Mouse (Mus musculus) 3T3-L1 (cell line): ENCODE results near the gene Zfp992.
"Not testable (repeated sequence)": the region's sequence is repeated elsewhere in the genome, so short reads cannot be mapped to it uniquely, and the experiment has no call there.

Source experiments
- DNase-seq: peaks from one replicate; pipeline ENCODE4 v3.0.0-alpha.2; 2015; ENCODE audit warnings: low read depth, low spot score

The Zfp992 gene

DNA sequence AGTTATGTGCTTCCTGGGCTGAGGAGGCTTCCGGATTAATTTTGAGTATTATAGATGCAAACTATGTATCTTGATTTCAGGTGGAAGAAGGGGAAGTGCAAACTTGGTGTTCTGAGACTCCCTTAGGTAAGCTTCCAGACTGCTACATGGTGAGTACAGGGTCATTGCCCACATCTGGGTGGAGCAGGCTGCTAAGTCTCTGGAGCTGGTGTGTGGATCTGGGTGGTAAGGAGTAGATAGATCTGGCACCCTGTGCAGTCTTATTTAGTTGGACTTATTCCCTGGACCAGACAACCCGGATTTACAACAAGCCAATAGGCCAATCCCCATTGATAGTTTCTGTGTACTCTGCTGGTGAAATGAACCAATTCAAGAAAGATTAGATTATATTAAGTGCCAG lies at the start of gene Zfp992:
Gene Zfp992, plus strand, starts transcription at position 74 of the 400 bp plus-strand sequence.
- DNase-seq = not testable (repeated sequence)

DNA sequence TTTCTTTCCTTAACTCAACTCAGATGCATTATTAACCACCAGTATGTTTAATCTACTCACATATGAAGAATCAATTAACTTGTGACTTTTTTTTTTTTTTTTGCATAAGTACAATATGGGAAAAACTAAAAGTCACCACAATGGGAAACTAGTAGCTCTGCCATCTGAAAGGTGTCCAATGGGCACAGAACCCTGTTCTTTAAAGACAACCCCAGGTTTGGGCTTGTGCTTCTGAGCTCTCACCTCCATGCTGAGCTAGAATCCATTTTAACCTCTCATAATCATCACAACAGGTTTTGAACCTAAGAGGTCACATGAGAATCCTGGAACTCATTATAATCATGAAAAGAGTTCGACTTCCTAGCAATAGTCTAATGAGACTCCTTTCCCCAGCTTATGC lies 19.4 kb upstream of the Zfp992 start:
- not testable (repeated sequence) for DNase-seq

DNA sequence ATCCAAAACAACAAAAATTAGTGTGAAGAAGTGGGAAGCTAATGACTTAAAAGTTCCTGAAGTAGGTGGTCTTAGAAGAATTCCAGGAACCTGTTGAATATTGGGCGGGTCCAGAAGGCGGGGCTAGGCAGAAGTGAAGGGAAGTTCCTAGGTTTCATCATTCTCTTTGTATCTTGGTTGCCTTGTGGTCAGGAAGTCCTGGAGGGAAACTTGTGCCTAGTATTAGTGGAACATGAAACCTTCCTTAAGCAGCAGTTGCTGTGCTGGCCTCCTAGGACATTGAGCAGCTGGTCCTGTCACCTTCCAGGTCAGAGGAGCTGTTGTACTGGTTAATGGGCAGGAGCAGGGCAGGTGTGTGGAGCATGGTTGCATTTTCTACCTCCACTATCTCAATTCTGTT lies 17.9 kb upstream of the Zfp992 start:
- not testable (repeated sequence) for DNase-seq

DNA sequence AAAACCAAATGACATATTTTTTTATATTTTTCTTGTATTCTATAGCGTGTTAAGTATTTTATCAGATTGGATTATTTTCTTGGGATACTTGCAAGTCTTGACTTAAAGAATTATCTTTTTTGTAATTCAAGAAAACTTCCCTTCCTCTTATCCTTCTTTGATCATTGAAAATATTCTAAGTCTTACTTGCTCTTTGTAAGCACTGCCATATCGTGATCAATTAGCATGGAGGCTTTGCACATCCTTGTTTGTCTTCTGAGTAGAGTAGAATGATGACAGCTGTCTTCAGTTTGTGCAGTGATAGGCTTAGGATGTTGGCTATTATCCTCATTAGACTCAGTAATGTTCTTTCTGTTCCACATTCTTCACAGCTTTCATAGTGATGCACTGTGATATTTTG lies 13.3 kb upstream of the Zfp992 start:
- not testable (repeated sequence) for DNase-seq

DNA sequence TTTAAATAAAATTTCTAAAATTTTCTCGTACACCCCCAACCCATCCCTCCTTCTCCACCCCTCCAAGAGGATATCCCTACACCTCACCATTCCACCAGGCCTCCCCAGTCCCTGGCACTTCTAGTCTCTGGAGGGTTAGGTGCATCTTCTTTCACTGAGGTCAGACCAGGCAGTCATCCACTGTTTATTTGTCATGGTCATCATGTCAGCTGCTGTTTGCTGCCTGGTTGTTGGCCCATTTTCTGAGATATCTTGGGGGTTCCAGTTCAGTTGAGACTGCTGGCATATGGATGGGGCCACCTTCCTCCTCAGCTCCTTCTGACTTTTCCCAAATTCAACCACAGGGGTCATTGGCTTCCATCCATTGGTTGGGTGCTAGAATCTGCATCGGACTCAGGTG lies 11.6 kb upstream of the Zfp992 start:
- not testable (repeated sequence) for DNase-seq

DNA sequence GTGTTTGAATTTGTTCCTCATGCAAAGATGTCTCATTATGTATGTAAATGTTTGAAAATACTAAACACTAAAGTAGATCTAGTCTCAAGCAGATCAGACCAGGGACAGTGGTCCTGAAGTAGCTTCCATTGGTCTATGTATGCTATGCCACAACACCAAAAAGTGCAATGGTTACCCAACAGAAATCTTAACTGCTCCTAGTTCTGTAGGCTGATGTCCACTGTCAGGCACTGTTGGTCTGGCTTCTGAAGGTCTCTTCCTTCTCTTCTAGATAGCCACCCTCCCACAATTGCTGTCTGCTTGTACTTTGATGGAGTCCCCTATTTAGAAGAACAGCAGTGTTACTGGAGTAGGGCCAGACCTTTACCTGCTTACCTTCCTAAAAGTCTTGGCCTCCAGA lies 4.5 kb upstream of the Zfp992 start:
- not testable (repeated sequence) for DNase-seq

DNA sequence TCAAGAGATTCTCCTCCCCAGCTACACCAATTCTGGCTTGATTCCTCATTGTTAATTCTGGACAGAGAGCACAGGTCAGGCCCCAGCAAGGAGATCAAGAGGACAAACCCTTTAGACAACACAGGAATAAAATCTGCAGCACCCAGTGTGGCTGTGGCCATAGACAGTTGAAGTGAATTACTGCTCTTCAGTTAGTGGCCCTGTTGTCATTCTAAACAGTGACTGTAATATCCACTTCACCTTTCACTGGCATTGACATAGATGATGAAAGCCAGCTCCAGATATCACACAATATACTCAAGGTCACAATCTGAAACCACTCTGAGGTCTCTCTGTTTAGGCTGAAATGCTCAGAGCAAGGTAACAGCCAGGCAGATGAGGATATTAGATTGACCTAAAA lies 3.7 kb upstream of the Zfp992 start:
- DNase-seq = not testable (repeated sequence)

DNA sequence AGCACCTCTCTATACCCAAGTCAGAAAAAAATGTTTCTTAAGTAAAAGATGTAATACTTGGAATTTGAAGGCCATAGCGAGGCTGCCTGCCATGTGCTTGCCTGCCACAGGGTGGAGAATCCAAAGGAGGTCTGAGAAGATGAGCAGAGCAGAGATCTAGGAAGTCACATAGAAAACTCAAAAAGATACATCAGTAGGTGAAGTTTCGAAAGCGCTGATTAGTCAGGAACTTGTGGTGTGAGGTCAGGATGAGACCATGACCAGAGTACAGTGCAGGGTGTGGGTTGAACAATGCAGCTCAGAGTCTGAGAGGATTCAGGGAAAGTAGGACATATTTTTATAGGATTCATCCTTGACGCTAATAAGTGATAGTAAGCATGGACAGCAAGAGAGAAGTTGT lies 2.7 kb upstream of the Zfp992 start:
- not testable (repeated sequence) for DNase-seq

DNA sequence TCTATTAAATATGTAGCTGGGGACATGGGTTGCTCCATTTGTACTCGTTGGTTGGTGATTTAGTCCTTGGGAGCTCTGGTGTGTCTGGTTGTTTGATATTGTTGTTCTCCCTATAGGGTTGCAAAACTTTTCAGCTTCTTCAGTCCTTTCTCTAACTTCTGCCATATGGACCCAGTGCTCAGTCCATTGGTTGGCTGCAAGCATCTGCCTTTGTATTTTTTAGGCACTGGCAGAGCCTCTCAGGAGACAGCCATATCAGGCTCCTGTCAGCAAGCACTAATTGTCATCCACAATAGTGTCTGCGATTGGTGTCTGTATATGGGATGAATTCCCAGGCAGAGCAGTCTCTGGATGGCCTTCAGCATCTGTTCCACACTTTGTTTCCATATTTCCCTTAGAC lies 1.8 kb upstream of the Zfp992 start:
- not testable (repeated sequence) for DNase-seq

DNA sequence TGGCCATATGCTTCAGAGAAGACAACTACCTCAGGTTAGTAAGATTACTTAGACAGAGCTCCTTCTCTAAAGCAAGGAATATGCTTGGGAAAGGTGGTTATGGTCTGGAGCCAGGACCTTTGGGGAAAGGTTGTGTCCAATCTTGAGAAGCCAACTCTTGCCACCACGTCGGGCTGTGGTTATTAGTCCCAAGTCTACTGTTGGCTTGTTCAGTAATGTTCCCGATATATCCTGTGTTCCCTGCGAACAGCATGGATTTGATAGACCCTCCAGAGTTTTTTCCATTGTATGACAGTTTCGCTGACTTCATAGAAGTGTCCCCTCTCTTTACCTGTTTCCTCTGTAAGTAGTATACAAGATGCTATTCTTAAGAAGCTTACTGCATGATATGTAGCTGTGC lies 888 bp downstream of the Zfp992 start:
- not testable (repeated sequence) for DNase-seq

DNA sequence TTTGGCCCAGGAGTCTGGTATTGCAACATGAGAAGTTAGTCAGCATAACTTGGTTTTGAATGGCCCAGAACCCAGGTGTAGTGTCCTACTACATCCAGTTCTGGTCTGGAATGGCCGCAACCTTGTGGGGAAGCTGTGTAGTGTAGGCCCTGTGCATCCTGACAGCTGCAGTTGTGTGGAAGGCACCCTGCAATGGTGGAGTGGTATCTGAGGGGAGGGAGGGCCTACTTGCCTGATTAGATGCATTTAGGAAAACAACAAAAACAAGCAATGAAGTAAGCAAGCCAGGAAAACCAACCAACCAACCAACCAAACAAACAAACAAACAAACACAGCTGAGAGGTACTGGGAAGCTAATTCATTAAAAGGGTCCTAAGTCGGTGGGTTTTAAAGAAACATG lies 3.8 kb downstream of the Zfp992 start:
- DNase-seq = not testable (repeated sequence)

DNA sequence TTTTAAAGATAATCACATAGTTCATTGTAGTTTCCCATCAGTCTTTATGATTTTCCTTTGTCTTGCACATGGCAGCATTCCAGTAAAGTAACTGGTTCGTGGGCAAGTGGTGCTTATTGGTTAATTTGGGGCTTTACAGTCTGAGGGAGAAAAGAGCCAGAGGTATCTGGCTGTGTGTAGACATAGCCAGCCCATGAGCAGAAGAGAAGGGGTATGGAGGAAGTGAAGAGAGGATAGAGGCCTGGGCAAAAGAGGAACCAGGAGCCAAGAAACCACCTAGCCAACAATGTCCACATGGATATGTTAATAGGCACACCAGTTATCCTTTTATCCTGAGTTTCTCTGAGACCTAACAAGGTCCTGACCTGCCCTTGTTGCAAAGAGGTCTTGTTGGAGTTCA lies 5.3 kb downstream of the Zfp992 start:
- DNase-seq = not testable (repeated sequence)

DNA sequence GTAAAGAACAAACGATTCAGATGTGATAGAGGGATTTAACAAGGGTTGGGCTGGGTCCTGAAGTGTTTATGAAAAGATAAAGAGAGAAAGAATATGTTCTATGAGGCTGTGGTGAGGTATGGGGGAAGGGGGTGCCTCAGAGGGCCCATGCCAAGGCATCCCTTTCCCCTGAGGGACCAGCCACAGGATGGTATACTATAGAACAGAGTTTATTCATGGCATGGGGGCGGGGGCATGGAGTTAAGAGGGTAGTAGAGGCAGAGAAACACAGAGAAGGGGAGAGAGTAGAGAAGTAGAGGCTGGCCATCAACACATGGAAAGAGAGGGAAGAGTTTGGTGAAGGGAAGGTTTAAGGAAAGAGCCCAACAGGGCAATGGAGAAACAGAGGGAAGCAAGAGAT lies 6.1 kb downstream of the Zfp992 start:
- DNase-seq = no peak

DNA sequence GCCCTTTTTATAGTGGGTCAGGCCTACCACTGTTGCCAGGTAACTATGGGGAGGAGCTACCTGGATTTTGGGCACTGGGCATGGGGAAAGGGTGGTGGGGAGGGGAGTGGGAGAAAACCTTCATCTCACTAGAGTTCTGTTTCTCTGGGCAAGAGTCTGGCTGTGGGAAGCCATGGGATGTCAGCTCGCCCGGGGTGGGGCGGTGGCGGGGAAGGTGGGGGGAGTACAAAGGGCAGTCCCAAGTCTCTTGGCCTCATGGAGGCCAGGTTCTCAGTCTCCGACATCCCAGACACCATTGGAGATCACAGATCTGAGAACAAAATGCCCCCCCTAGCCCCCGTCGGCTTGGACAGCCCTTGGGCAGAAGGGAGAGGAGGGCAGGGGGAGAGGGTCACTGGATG lies 6.5 kb downstream of the Zfp992 start:
- no peak for DNase-seq

DNA sequence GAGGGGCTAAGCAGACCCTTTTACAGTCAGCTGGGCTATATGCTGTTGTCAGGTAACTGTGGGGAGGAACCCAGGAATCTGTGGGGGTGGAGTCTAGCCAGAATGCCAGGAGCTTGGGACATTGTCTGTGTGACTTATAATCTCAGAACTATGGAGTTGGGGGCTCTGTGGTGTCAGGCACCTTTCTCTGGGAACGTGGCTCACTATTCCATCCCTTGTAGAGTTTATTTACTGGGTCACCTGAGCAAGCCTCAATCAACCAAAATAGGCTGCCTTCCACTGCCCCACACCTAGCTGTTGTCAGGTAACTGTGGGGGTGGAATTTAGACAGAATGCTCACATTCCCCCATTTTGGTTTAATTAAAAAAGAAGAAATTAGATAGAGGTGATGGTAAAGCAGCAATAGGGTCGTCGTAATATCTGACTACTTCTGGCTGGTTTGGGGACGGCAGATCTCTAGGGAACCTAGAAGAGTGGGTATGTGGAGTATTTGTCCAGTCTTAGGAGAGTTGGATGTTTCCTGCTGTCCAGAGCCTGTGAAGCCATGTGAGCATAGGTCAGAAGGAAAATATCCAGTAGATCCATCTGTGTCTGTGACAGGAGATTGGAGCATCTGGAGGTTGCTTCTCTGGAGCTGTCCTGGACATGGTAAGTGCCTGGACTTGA lies 7.4 kb downstream of the Zfp992 start:
- DNase-seq = no peak

DNA sequence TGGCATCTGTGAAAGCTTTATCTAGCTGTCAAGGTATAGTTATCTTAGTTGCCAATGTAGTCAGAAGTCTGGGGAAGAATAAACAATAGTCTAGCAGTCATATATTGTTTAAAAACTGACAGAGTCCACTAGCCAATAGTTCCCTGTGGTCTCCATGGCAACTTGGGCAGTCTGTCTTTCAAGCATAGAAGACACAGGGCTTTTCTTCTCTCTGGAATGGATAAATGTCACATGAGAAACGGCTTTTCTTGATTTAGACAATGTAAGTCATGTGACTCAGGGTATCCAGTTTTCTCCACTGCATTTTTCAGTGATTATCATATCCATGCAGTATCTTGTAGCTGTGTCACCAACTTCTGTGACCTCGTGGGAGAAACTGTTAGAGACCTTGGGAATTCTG lies 8.3 kb downstream of the Zfp992 start:
- peak; percentile 16 for DNase-seq

DNA sequence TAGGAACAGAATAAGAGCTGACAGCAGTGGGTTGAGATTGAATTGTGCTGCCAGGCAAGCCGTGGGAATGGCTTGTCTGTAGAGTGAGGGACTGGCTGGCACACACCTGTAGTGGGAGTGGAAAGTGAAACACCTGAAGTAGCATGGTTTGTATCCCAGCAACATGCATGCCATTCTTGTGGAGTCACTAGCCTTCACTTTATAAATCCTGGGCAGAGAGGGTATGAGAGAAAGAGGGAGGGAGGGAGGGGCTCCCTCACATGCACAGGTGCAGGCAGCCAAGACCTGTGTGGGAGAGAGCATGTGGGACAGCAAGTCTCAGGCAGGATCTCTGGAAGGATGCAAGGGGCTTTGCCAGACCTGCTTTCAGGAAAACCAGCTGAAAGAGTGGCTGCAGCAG lies 8.9 kb downstream of the Zfp992 start:
- no peak for DNase-seq

DNA sequence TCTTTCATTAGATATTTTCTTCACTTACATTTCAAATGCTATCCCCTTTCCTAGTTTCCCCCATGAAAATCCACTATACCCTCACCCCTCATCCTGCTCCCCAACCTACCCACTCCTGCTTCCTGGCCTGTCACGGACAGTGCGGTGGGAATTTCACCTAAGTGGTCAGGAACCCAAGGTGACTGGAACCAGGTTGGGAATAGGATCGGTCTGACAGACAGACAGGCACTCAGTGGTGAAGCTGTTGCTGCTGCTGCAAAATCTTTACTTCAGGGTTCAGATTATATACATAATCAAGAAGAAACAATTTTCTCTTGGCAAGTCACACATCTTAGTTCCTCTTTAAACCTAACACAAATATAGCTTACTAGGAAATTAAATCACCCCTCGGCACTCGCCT lies 11.0 kb downstream of the Zfp992 start:
- not testable (repeated sequence) for DNase-seq

DNA sequence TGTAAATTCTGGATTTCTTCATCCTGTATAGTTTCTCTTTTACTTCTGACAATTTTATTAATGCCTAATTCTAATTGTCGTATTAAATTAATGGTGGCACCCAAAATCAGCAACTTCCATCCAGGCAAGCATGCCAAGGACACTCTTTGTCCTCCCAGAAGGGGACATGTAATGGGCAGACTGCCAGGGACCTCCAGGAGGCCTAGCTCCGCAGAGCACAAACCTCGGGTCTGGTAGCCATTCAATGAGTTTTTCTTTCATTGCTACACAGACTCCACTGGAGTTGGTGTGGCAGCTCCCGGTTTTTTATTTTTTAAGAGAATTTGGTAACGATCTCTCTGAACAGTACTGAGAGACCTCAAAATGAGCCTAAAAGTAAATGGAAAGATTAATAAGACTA lies 11.9 kb downstream of the Zfp992 start:
- not testable (repeated sequence) for DNase-seq

DNA sequence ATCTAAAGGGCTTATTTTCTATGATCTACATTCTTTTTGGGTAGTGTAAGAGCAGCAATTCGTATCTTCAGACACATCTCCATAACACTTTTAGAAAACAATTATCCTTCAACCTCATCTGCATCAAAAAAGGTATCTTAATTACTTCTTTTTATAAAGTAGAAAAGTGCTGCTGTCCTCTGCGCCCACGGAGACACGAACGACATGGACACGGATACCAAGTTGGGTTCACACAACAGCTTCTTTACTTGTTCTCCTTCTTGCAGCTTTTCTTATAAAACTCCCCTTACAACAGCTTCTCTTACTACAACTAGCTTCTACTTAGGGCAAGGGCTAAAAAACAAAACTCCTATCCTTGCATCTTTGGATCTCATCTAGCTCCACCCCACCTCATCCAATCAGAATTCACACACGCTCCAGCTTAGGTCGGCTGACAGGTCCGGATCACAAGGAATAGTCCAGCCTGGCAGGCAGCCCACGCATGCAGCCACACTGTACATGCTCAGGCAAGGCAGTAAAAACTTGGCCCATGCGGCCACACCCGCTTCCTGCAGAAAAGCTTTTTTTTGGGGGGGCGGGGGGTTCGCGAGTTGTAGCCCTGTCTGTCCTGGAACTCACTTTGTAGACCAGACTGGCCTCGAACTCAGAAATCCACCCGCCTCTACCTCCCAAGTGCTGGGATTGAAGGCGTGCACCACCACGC lies 15.0 kb downstream of the Zfp992 start:
- DNase-seq = not testable (repeated sequence)

DNA sequence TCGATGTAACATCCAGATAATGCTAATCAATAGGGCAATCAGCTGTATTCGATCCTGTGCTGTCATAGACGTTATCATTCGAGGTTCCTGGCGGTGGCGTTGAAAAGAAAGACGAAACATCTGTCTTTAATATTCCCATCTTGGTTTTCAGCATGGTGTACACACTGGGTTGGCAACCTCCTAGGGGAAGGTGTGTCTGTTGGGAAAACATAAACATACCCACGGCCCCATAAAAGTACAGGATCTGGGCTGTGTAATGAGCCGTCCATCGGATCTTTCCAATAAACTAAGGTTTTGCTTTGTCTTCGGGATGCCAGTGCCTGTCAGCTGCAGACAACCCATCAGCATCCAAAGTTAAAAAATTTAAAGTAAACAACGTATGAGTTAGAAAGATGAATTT lies 21.2 kb downstream of the Zfp992 start:
- DNase-seq = not testable (repeated sequence)

DNA sequence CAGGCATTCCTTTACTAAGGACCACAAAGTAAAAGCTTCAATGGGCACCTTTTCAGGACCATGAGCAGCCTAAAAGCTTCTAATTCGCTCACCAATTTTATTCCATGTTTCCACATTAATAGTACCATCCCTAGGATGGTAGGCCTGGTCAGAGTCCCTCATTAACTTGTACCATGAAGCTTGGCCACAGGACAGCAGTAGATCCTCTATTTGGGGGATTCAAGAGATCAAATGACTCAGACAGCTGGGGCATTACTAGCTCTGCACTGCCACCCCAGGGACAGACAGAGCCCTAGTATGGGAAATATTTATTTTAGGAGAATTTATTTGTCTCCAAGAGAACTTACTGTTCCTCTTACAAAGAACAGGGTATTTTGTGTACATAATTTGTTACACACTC lies 25.4 kb downstream of the Zfp992 start:
- DNase-seq = not testable (repeated sequence)
